Comparison of ENCODE assay signal across 30 mouse cellular contexts in genomic region chr5:53193092-53194030, GRCm38 (mm10). TPM values are rescaled to one million over a fixed set of nuclear protein-coding genes. Genes with fewer than 3 reads are reported as not detected.
DNase-seq lines count a peak whose midpoint lies in the region; ATAC-seq and TF ChIP-seq lines count a peak whose summit lies in the region.
"Had no signal": no experiment of that assay in that cellular context is flagged by ENCODE, and none has a peak within 500 bp of the region (broad histone marks: within the 10 kb centered on the region; RNA-seq: fewer than 3 reads in every experiment).

No protein-coding gene starts in this region.

- no peak overlapping the region for H3K4me3 ChIP-seq in forebrain, embryonic 11.5 days (ENCODE audit: low read depth, low read length)
- no peak overlapping the region for H3K4me3 ChIP-seq in forebrain, embryonic 16.5 days (replicated peaks; ENCODE audit: low read length)
- H3K4me3 ChIP-seq in liver, adult 2 months (ENCODE audit: insufficient read depth, low read depth, low read length) = no peak overlapping the region
- H3K4me3 ChIP-seq in liver, postnatal 0 days (ENCODE audit: low read depth, low read length) = no peak overlapping the region
- H3K4me3 ChIP-seq in forebrain, embryonic 14.5 days (ENCODE audit: low read depth, low read length) = no peak overlapping the region
- H3K4me3 ChIP-seq: erythroblast, embryonic 14.5 days; heart, embryonic 12.5 days; hindbrain, embryonic 13.5 days; limb, embryonic 10.5 days; limb, embryonic 15.5 days; midbrain, embryonic 10.5 days had no signal

- H3K27me3 ChIP-seq in forebrain, embryonic 11.5 days (ENCODE audit: control insufficient read depth, insufficient read depth, low read length) = no peaks in the 10 kb centered on the region
- H3K27me3 ChIP-seq in forebrain, embryonic 16.5 days (replicated peaks; ENCODE audit: control insufficient read depth, insufficient read depth, low read length) = no peaks in the 10 kb centered on the region
- H3K27me3 ChIP-seq in liver, adult 2 months (ENCODE audit: control insufficient read depth, insufficient read depth, low read length) = no peaks in the 10 kb centered on the region
- no peaks in the 10 kb centered on the region for H3K27me3 ChIP-seq in liver, postnatal 0 days (ENCODE audit: insufficient read depth, low read length)
- no peaks in the 10 kb centered on the region for H3K27me3 ChIP-seq in forebrain, embryonic 14.5 days (replicated peaks; ENCODE audit: control insufficient read depth, insufficient read depth, low read length)
- H3K27me3 ChIP-seq: heart, embryonic 12.5 days; hindbrain, embryonic 13.5 days; limb, embryonic 15.5 days had no signal

- TF ChIP-seq POLR2A in liver, adult 2 months (IDR thresholded peaks at IDR 0.05; ENCODE audit: extremely low read depth, insufficient read depth, low read length) = no peak

- peaks cover 2% of the 10 kb centered on the region; the same call in 1 of the 2 replicates for H3K4me1 ChIP-seq in forebrain, embryonic 11.5 days (replicated peaks; ENCODE audit: control insufficient read depth, insufficient read depth, low read length)
- peaks cover 11% of the 10 kb centered on the region for H3K4me1 ChIP-seq in forebrain, embryonic 16.5 days (replicated peaks; ENCODE audit: control insufficient read depth, insufficient read depth, low read length)
- H3K4me1 ChIP-seq in liver, adult 2 months (ENCODE audit: control insufficient read depth, insufficient read depth, low read length) = peaks cover 31% of the 10 kb centered on the region
- H3K4me1 ChIP-seq in liver, postnatal 0 days (ENCODE audit: insufficient read depth) = no peaks in the 10 kb centered on the region
- H3K4me1 ChIP-seq in forebrain, embryonic 14.5 days (ENCODE audit: control insufficient read depth, insufficient read depth, low read length) = peaks cover 7% of the 10 kb centered on the region
- H3K4me1 ChIP-seq: hindbrain, embryonic 13.5 days; limb, embryonic 10.5 days; limb, embryonic 15.5 days; midbrain, embryonic 10.5 days had no signal

- peak overlapping the region; percentile 50; the same call in 1 of the 2 replicates for H3K27ac ChIP-seq in forebrain, embryonic 11.5 days (ENCODE audit: low read depth, low read length)
- no peak overlapping the region for H3K27ac ChIP-seq in forebrain, embryonic 16.5 days (ENCODE audit: low read length)
- H3K27ac ChIP-seq in liver, adult 2 months (replicated peaks; ENCODE audit: insufficient read depth, low read depth, low read length) = no peak overlapping the region
- H3K27ac ChIP-seq in liver, postnatal 0 days (ENCODE audit: low read depth) = no peak overlapping the region
- no peak overlapping the region for H3K27ac ChIP-seq in forebrain, embryonic 14.5 days (ENCODE audit: low read depth, low read length)
- H3K27ac ChIP-seq: hindbrain, embryonic 13.5 days; limb, embryonic 10.5 days; limb, embryonic 15.5 days; liver, embryonic 14.5 days; midbrain, embryonic 10.5 days had no signal

- no peak for TF ChIP-seq CTCF in liver, adult 2 months (IDR thresholded peaks at IDR 0.05; ENCODE audit: low read depth, low read length)
- TF ChIP-seq CTCF in liver, postnatal 0 days (IDR thresholded peaks at IDR 0.05; ENCODE audit: low read depth) = no peak

- H3K79me2 ChIP-seq in liver, adult 2 months (ENCODE audit: control insufficient read depth, insufficient read depth, low read length) = peaks cover 20% of the 10 kb centered on the region; the same call in 1 of the 2 replicates

- no peak for DNase-seq in forebrain, embryonic 11.5 days (ENCODE audit: low spot score)
- DNase-seq in liver, adult 2 months (ENCODE audit: extremely low read depth, low read depth, low spot score) = peak; percentile 66
- DNase-seq in liver, postnatal 0 days = no peak
- peak; percentile 38 for DNase-seq in forebrain, embryonic 14.5 days (ENCODE audit: low spot score)
- DNase-seq in retina, postnatal 1 day = peak; percentile 41
- no peak for DNase-seq in cerebellum, postnatal 14 days
- DNase-seq: adrenal gland, adult 8-10 months; cerebellum, adult 11-12 months; cerebellum, postnatal 10 days; gastrocnemius, postnatal 14 days; heart, adult 18-20 months; heart, postnatal 4 days; kidney, adult 18-20 months; kidney, postnatal 4 days; lung, embryonic 14.5 days; lung, postnatal 14 days; right cerebral cortex, postnatal 25 days; spleen, adult 18-20 months; thymus, adult 18-20 months; thymus, postnatal 25 days had no signal

- H3K36me3 ChIP-seq in forebrain, embryonic 11.5 days (ENCODE audit: control insufficient read depth, insufficient read depth, low read length) = no peaks in the 10 kb centered on the region
- H3K36me3 ChIP-seq in forebrain, embryonic 16.5 days (ENCODE audit: control insufficient read depth, insufficient read depth) = no peaks in the 10 kb centered on the region
- H3K36me3 ChIP-seq in liver, adult 2 months (ENCODE audit: control insufficient read depth, insufficient read depth, low read length) = peaks cover 1% of the 10 kb centered on the region; the same call in 1 of the 2 replicates
- no peaks in the 10 kb centered on the region for H3K36me3 ChIP-seq in liver, postnatal 0 days (replicated peaks; ENCODE audit: insufficient read depth, low read length)
- no peaks in the 10 kb centered on the region for H3K36me3 ChIP-seq in forebrain, embryonic 14.5 days (ENCODE audit: control insufficient read depth, insufficient read depth, low read length)
- H3K36me3 ChIP-seq: G1E; heart, embryonic 12.5 days; hindbrain, embryonic 13.5 days; limb, embryonic 10.5 days; limb, embryonic 15.5 days; midbrain, embryonic 10.5 days had no signal

- TF ChIP-seq EP300 in liver, postnatal 0 days (IDR thresholded peaks at IDR 0.05; ENCODE audit: low read depth) = no peak

- peak; percentile 61 for ATAC-seq in forebrain, embryonic 11.5 days (replicated peaks; ENCODE audit: low FRiP score)
- no peak for ATAC-seq in forebrain, embryonic 16.5 days
- no peak for ATAC-seq in liver, postnatal 0 days
- no peak for ATAC-seq in forebrain, embryonic 14.5 days
- no peak for ATAC-seq in erythroid progenitor cell, adult 5-6 weeks (replicated peaks; ENCODE audit: low FRiP score, poor library complexity, severe bottlenecking)

- WGBS in forebrain, embryonic 11.5 days = 44% methylated on average over 13 of the region's 13 CpGs
- 26% methylated on average over 13 of the region's 13 CpGs for WGBS in forebrain, embryonic 16.5 days
- WGBS in liver, adult 2 months = 69% methylated on average over 13 of the region's 13 CpGs
- WGBS in liver, postnatal 0 days (ENCODE audit: insufficient replicate concordance) = 77% methylated on average over 13 of the region's 13 CpGs
- 23% methylated on average over 13 of the region's 13 CpGs for WGBS in forebrain, embryonic 14.5 days

- no peak overlapping the region for H3K4me2 ChIP-seq in forebrain, embryonic 11.5 days (ENCODE audit: low read depth, low read length, severe bottlenecking)
- H3K4me2 ChIP-seq in forebrain, embryonic 16.5 days (ENCODE audit: low read length) = no peak overlapping the region
- H3K4me2 ChIP-seq in liver, postnatal 0 days (ENCODE audit: low read depth, low read length) = no peak overlapping the region
- no peak overlapping the region for H3K4me2 ChIP-seq in forebrain, embryonic 14.5 days (ENCODE audit: low read length)
- H3K4me2 ChIP-seq: heart, embryonic 12.5 days; hindbrain, embryonic 13.5 days; limb, embryonic 15.5 days; lung, embryonic 14.5 days had no signal

- H3K9me3 ChIP-seq in forebrain, embryonic 11.5 days (ENCODE audit: control insufficient read depth, low read length) = no peaks in the 10 kb centered on the region
- H3K9me3 ChIP-seq in forebrain, embryonic 16.5 days (ENCODE audit: control insufficient read depth, low read length) = no peaks in the 10 kb centered on the region
- no peaks in the 10 kb centered on the region for H3K9me3 ChIP-seq in liver, postnatal 0 days (ENCODE audit: low read length)
- no peaks in the 10 kb centered on the region for H3K9me3 ChIP-seq in forebrain, embryonic 14.5 days (replicated peaks; ENCODE audit: control insufficient read depth, low read length)
- H3K9me3 ChIP-seq: heart, embryonic 12.5 days; hindbrain, embryonic 13.5 days; limb, embryonic 10.5 days; limb, embryonic 15.5 days; midbrain, embryonic 10.5 days had no signal

- no peak overlapping the region for H3K9ac ChIP-seq in forebrain, embryonic 11.5 days (ENCODE audit: low read length)
- H3K9ac ChIP-seq in forebrain, embryonic 16.5 days (replicated peaks; ENCODE audit: low read depth, low read length) = no peak overlapping the region
- no peak overlapping the region; the same call in 1 of the 2 replicates for H3K9ac ChIP-seq in liver, adult 2 months (ENCODE audit: low read depth, low read length)
- no peak overlapping the region for H3K9ac ChIP-seq in liver, postnatal 0 days (replicated peaks)
- H3K9ac ChIP-seq in forebrain, embryonic 14.5 days (ENCODE audit: low read length) = no peak overlapping the region
- H3K9ac ChIP-seq: heart, embryonic 12.5 days; hindbrain, embryonic 13.5 days; limb, embryonic 15.5 days; liver, embryonic 14.5 days; lung, embryonic 14.5 days had no signal

RNA-seq across cellular contexts. Expression of gene Sel1l3, which starts 20.4 kb away (rescaled TPM):
- 9.1 and 10.4 TPM in 2 replicates for polyA plus RNA-seq in forebrain, embryonic 11.5 days (2014; fragmentation: Nextera tagmentation; extraction: Ambion mirVana)
- 9.9 and 10.2 TPM in 2 replicates for polyA plus RNA-seq in forebrain, embryonic 16.5 days (2015; fragmentation: Nextera tagmentation; extraction: Ambion mirVana)
- 8.1 and 8.2 TPM in 2 replicates for total RNA-seq in liver, adult 2 months (2014; rRNA removed)
- polyA plus RNA-seq in liver, adult 2 months (2012; rRNA removed) = 1.8 and 4.9 TPM in 2 replicates
- polyA plus RNA-seq in liver, postnatal 0 days (2015; fragmentation: Nextera tagmentation; extraction: Ambion mirVana) = 0.84 and 0.93 TPM in 2 replicates
- 11.0 and 11.2 TPM in 2 replicates for polyA plus RNA-seq in forebrain, embryonic 14.5 days (2014; fragmentation: Nextera tagmentation; extraction: Ambion mirVana)
- not detected in 2 replicates for total RNA-seq in erythroid progenitor cell, adult 5-6 weeks (2015; ENCODE audit: low replicate concordance)
- not detected in 2 replicates for total RNA-seq in erythroid progenitor cell, adult 5-6 weeks (2017; ENCODE audit: low replicate concordance)
- polyA plus RNA-seq: erythroblast, embryonic 14.5 days; G1E had no signal

Comparison
In these comparisons a context has a peak if more than half of its experiments do, and no peak if none do; other contexts are left out.
1. DNase-seq: peak in liver, adult 2 months (single experiment), forebrain, embryonic 14.5 days (single experiment) and retina, postnatal 1 day (single experiment); none in forebrain, embryonic 11.5 days (single experiment), liver, postnatal 0 days (single experiment) and cerebellum, postnatal 14 days (0 of 2).